Mouse (Mus musculus) megakaryocyte, embryonic 14.5 days (primary cell): ENCODE data around the gene Ap1ar.

Experiments used
- FLI1 ChIP-seq: IDR thresholded peaks from 2 replicates; pipeline ENCODE4 v1.6.1; 2012; ENCODE audit warnings: low read length, inconsistent platforms, mixed read lengths
- GATA1 ChIP-seq: IDR thresholded peaks from 3 replicates; pipeline ENCODE4 v1.6.1; 2012; ENCODE audit warnings: mixed read lengths, low read length, inconsistent platforms, borderline replicate concordance

DNA sequence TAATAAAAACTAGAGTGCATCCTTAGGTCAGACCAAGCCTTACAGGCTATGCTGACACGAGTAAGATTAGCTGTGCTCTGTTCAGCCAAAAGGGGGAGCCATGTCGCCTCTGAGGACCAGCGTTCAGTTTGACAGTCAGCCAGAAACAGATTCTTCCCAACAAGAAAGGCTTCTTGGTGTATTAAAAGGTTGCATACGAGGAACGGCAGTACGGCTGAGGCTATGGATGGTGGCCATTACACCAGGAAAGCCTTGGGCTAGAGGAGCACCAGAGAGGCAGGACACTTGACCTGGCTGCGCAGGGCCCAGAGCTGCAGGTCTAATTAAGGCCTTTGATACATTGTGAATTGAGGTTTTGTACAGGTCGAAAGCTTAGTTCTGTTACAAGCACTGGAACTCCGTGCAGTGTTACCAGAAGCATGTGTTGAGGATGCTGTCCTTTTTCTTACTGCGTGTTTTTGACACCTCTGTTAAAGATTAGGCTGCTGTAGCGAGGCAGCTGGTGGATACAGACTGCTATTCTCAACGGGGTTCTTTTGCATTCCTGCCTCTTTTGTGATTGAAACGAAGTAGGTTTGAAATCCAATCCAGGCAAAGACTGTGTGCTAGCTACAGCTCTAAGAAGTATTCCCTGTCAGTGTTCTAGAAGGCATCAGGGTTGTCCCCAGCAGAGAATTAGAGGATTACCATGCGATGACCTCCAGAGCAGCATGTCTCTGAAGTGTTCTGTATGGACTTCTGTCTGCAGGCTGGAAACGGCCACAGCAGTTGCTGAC lies 16.3 kb upstream of the Ap1ar start:
- no peak for TF ChIP-seq GATA1
- TF ChIP-seq FLI1: no peak
